ENCODE assay signal across 28 mouse cellular contexts in genomic region chr13:44985321-44985720, GRCm38 (mm10). TPM values are rescaled to one million over a fixed set of nuclear protein-coding genes. Genes with fewer than 3 reads are reported as not detected.
DNase-seq lines count a peak whose midpoint lies in the region; ATAC-seq and TF ChIP-seq lines count a peak whose summit lies in the region.
"Had no signal": no experiment of that assay in that cellular context is flagged by ENCODE, and none has a peak within 500 bp of the region (broad histone marks: within the 10 kb centered on the region; RNA-seq: fewer than 3 reads in every experiment).

No protein-coding gene starts in this region.

- H3K27me3 ChIP-seq in heart, embryonic 15.5 days, result no peaks in the 10 kb centered on the region
- H3K27me3 ChIP-seq in thymus, adult 2 months (ENCODE audit: control insufficient read depth, insufficient read depth, low read length), result no peaks in the 10 kb centered on the region; the same call in 1 of the 2 replicates
- H3K27me3 ChIP-seq in midbrain, embryonic 16.5 days (ENCODE audit: control insufficient read depth, insufficient read depth, low read depth, low read length), result no peaks in the 10 kb centered on the region
- H3K27me3 ChIP-seq: CH12.LX; limb, embryonic 15.5 days; neural tube, embryonic 15.5 days; stomach, embryonic 15.5 days had no signal

- no peak for TF ChIP-seq POLR2A in thymus, adult 2 months (IDR thresholded peaks at IDR 0.05; ENCODE audit: control insufficient read depth, extremely low read depth, insufficient read depth, low read length, poor library complexity)

- H3K4me2 ChIP-seq in heart, embryonic 15.5 days, result no peak overlapping the region
- H3K4me2 ChIP-seq in midbrain, embryonic 16.5 days (ENCODE audit: low read length), result no peak overlapping the region
- H3K4me2 ChIP-seq: limb, embryonic 15.5 days; neural tube, embryonic 15.5 days; stomach, embryonic 15.5 days had no signal

- no peak for DNase-seq in heart, adult 8-10 months (ENCODE audit: low spot score)
- DNase-seq in thymus, adult 2 months, result no peak
- DNase-seq in thymus, postnatal 10 days (ENCODE audit: low spot score in 2 of 2), result no peak
- DNase-seq in yolk sac, embryonic 10.5 days (ENCODE audit: low spot score), result peak; percentile 35
- no peak for DNase-seq in kidney, postnatal 36 days
- DNase-seq: adrenal gland, adult 8-10 months; cerebellum, adult 2 months; cerebellum, postnatal 25 days; gastrocnemius, postnatal 36 days; heart, postnatal 4 days; kidney, adult 11 months; layer of hippocampus, adult 9-11 months; left cerebral cortex, postnatal 4 days; lung, postnatal 10 days; right cerebral cortex, adult 18-20 months had no signal

- 61% methylated on average over 2 of the region's 2 CpGs for WGBS in heart, embryonic 15.5 days
- WGBS in thymus, adult 2 months, result 5% methylated on average over 2 of the region's 2 CpGs
- 84% methylated on average over 2 of the region's 2 CpGs for WGBS in midbrain, embryonic 16.5 days

- ATAC-seq in heart, embryonic 15.5 days (replicated peaks; ENCODE audit: insufficient number of reproducible peaks, insufficient read depth, low FRiP score, low read depth), result no peak
- ATAC-seq in granulocyte monocyte progenitor cell, adult 5-6 weeks (replicated peaks; ENCODE audit: poor library complexity, severe bottlenecking), result peak; percentile 31
- no peak for ATAC-seq in midbrain, embryonic 16.5 days
- ATAC-seq: activated CD4-positive, CD25-positive, alpha-beta regulatory T cell, adult 4 months; hindbrain, embryonic 16.5 days had no signal

- no peaks in the 10 kb centered on the region for H3K9me3 ChIP-seq in heart, embryonic 15.5 days (replicated peaks)
- H3K9me3 ChIP-seq in midbrain, embryonic 16.5 days (replicated peaks; ENCODE audit: control insufficient read depth, low read length, poor library complexity, severe bottlenecking), result no peaks in the 10 kb centered on the region
- H3K9me3 ChIP-seq: forebrain, embryonic 10.5 days; G1E; limb, embryonic 15.5 days; midbrain, embryonic 10.5 days; neural tube, embryonic 15.5 days; stomach, embryonic 15.5 days had no signal

- peak overlapping the region; percentile 37; the same call in 1 of the 2 replicates for H3K27ac ChIP-seq in heart, embryonic 15.5 days
- 0 out of 2 replicates have a peak overlapping the region, but pooled peaks have one; percentile 34 for H3K27ac ChIP-seq in thymus, adult 2 months (ENCODE audit: control insufficient read depth, insufficient read depth, low read length)
- H3K27ac ChIP-seq in midbrain, embryonic 16.5 days (ENCODE audit: low read length), result no peak overlapping the region
- H3K27ac ChIP-seq: forebrain, embryonic 10.5 days; left cerebral cortex, adult 2 months; limb, embryonic 15.5 days; midbrain, embryonic 10.5 days; neural tube, embryonic 15.5 days; stomach, embryonic 15.5 days had no signal

- no peak overlapping the region for H3K9ac ChIP-seq in heart, embryonic 15.5 days
- H3K9ac ChIP-seq in midbrain, embryonic 16.5 days (ENCODE audit: low read depth, low read length), result no peak overlapping the region
- H3K9ac ChIP-seq: limb, embryonic 15.5 days; neural tube, embryonic 15.5 days; stomach, embryonic 15.5 days had no signal

- H3K4me3 ChIP-seq in heart, embryonic 15.5 days, result no peak overlapping the region
- H3K4me3 ChIP-seq in thymus, adult 2 months (ENCODE audit: control insufficient read depth, insufficient read depth, low read length), result no peak overlapping the region
- H3K4me3 ChIP-seq in midbrain, embryonic 16.5 days (ENCODE audit: low read depth, low read length), result no peak overlapping the region
- H3K4me3 ChIP-seq: forebrain, embryonic 10.5 days; left cerebral cortex, adult 2 months; limb, embryonic 15.5 days; midbrain, embryonic 10.5 days; neural tube, embryonic 15.5 days; stomach, embryonic 15.5 days had no signal

- TF ChIP-seq CTCF in thymus, adult 2 months (IDR thresholded peaks at IDR 0.05; ENCODE audit: borderline replicate concordance, control insufficient read depth, extremely low read depth, insufficient read depth, low read length, poor library complexity), result no peak

- 0 out of 2 replicates have a peak, but pooled peaks cover 2% of the 10 kb centered on the region for H3K4me1 ChIP-seq in heart, embryonic 15.5 days (replicated peaks)
- H3K4me1 ChIP-seq in thymus, adult 2 months (replicated peaks; ENCODE audit: control insufficient read depth, insufficient read depth, low read length), result peaks cover 29% of the 10 kb centered on the region
- H3K4me1 ChIP-seq in midbrain, embryonic 16.5 days (ENCODE audit: control insufficient read depth, insufficient read depth, low read length), result no peaks in the 10 kb centered on the region
- H3K4me1 ChIP-seq: limb, embryonic 15.5 days; midbrain, embryonic 10.5 days; stomach, embryonic 15.5 days had no signal

- peaks cover 19% of the 10 kb centered on the region for H3K36me3 ChIP-seq in heart, embryonic 15.5 days
- H3K36me3 ChIP-seq in thymus, adult 2 months (ENCODE audit: control insufficient read depth, insufficient read depth, low read length), result no peaks in the 10 kb centered on the region
- H3K36me3 ChIP-seq in midbrain, embryonic 16.5 days (ENCODE audit: control insufficient read depth, insufficient read depth, low read length), result no peaks in the 10 kb centered on the region

RNA-seq across cellular contexts. Expression of gene Dtnbp1, which starts 16.6 kb away (rescaled TPM):
- 82.1 and 97.8 TPM in 2 replicates for polyA plus RNA-seq in heart, embryonic 15.5 days (2015; fragmentation: Nextera tagmentation; extraction: Ambion mirVana)
- total RNA-seq in heart, adult 8-10 months (2022), result 100 to 1,000 TPM; 126 to 144 (median 133) TPM
- polyA plus RNA-seq in thymus, adult 2 months (2012; rRNA removed), result 60.6 and 70.6 TPM in 2 replicates
- total RNA-seq in granulocyte monocyte progenitor cell, adult 5-6 weeks (2014; fragmentation: Nextera tagmentation), result 96.7 and 119 TPM in 2 replicates
- total RNA-seq in granulocyte monocyte progenitor cell, adult 5-6 weeks (2017), result 78.5 and 90.6 TPM in 2 replicates
- polyA plus RNA-seq in midbrain, embryonic 16.5 days (2015; fragmentation: Nextera tagmentation; extraction: Ambion mirVana), result 130 and 136 TPM in 2 replicates
